In the genomic region with DNA sequence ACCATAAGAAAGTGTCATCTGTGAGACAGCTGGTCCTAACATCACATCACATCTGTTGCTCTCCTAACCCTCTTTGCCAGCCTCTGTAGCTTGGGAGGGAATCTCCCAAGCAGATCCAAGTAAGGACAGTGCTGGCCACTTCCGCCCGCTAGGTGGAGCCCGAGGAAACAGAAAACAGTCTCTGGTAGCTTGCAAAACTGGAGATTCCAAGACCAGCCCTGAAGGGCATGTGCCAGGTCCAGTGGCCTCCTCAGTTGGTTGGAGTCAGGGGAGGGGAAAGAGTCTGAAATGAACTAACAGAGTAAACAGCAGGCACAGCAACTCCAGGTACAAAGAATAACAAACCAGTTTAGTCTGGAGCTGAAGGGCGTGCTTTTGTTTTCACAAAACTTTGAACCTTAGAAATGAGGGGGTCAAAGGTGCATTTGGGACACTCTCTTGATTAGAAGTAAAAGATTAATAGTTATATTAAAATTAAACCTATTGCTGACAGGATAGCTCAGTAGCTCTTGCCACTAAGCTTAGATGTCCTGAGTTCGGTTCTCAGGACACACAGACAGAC, we compare ENCODE assay signal across 9 mouse cellular contexts. TPM values are rescaled to one million over a fixed set of nuclear protein-coding genes. Genes with fewer than 3 reads are reported as not detected.
DNase-seq lines count a peak whose midpoint lies in the region; ATAC-seq and TF ChIP-seq lines count a peak whose summit lies in the region.
"Had no signal": no experiment of that assay in that cellular context is flagged by ENCODE, and none has a peak within 500 bp of the region (broad histone marks: within the 10 kb centered on the region; RNA-seq: fewer than 3 reads in every experiment).

No protein-coding gene starts in this region.

- H3K4me1 ChIP-seq in forebrain, embryonic 11.5 days (replicated peaks; ENCODE audit: control insufficient read depth, insufficient read depth, low read length) = no peaks in the 10 kb centered on the region
- 0 out of 2 replicates have a peak, but pooled peaks cover 4% of the 10 kb centered on the region for H3K4me1 ChIP-seq in heart, embryonic 16.5 days (ENCODE audit: control insufficient read depth, insufficient read depth, low read length)
- H3K4me1 ChIP-seq in liver, embryonic 14.5 days (replicated peaks; ENCODE audit: control insufficient read depth in 2 of 2, insufficient read depth in 2 of 2, low read length in 1 of 2) = no peaks in the 10 kb centered on the region
- H3K4me1 ChIP-seq in neural tube, embryonic 13.5 days (replicated peaks) = no peaks in the 10 kb centered on the region

- ATAC-seq in forebrain, embryonic 11.5 days (replicated peaks; ENCODE audit: low FRiP score) = peak; percentile 75
- ATAC-seq in heart, embryonic 16.5 days (replicated peaks; ENCODE audit: extremely low read depth, insufficient read depth, low FRiP score) = peak; percentile 86
- peak; percentile 39; the same call in 1 of the 2 replicates for ATAC-seq in liver, embryonic 14.5 days (ENCODE audit: insufficient read depth)
- ATAC-seq in neural tube, embryonic 13.5 days (ENCODE audit: low read depth) = peak; percentile 74; the same call in 1 of the 2 replicates

- H3K4me2 ChIP-seq in forebrain, embryonic 11.5 days (ENCODE audit: low read depth, low read length, severe bottlenecking) = no peak overlapping the region
- no peak overlapping the region for H3K4me2 ChIP-seq in heart, embryonic 16.5 days (ENCODE audit: low read depth, low read length)
- no peak overlapping the region for H3K4me2 ChIP-seq in liver, embryonic 14.5 days (ENCODE audit: low read depth)
- no peak overlapping the region for H3K4me2 ChIP-seq in neural tube, embryonic 13.5 days

- H3K9me3 ChIP-seq in forebrain, embryonic 11.5 days (ENCODE audit: control insufficient read depth, low read length) = no peaks in the 10 kb centered on the region
- no peaks in the 10 kb centered on the region for H3K9me3 ChIP-seq in heart, embryonic 16.5 days (replicated peaks; ENCODE audit: control insufficient read depth, low read length)
- H3K9me3 ChIP-seq in liver, embryonic 14.5 days (ENCODE audit: control insufficient read depth, low read length) = no peaks in the 10 kb centered on the region
- H3K9me3 ChIP-seq in neural tube, embryonic 13.5 days = no peaks in the 10 kb centered on the region

- no peaks in the 10 kb centered on the region for H3K27me3 ChIP-seq in forebrain, embryonic 11.5 days (ENCODE audit: control insufficient read depth, insufficient read depth, low read length)
- H3K27me3 ChIP-seq in heart, embryonic 16.5 days (ENCODE audit: control insufficient read depth, insufficient read depth, low read length) = no peaks in the 10 kb centered on the region
- H3K27me3 ChIP-seq in liver, embryonic 14.5 days (ENCODE audit: control insufficient read depth, insufficient read depth, low read length) = no peaks in the 10 kb centered on the region
- H3K27me3 ChIP-seq in neural tube, embryonic 13.5 days = no peaks in the 10 kb centered on the region

- TF ChIP-seq EP300 in liver, embryonic 14.5 days (IDR thresholded peaks at IDR 0.05; ENCODE audit: low read depth) = no peak

- DNase-seq in CD8-positive naive resting alpha-beta T cell, adult 2 months (ENCODE audit: low read depth in 2 of 2, low spot score in 2 of 2) = peak; percentile 44 to 59
- DNase-seq in c-Kit-positive CD71-negative TER-119-negative erythroid progenitor cells, embryonic 14.5 days (ENCODE audit: low read depth) = peak; percentile 62
- DNase-seq in forebrain, embryonic 11.5 days (ENCODE audit: low spot score) = peak; percentile 86
- peak; percentile 91 for DNase-seq in kidney, postnatal 14 days
- peak; percentile 18 to 49 (median 24) for DNase-seq in liver, embryonic 14.5 days (ENCODE audit: low read depth in 3 of 3, low spot score in 3 of 3)
- peak; percentile 46 for DNase-seq in telencephalon, adult 2 months (ENCODE audit: low read depth, low spot score)

- H3K27ac ChIP-seq in forebrain, embryonic 11.5 days (ENCODE audit: low read depth, low read length) = no peak overlapping the region
- no peak overlapping the region for H3K27ac ChIP-seq in heart, embryonic 16.5 days (ENCODE audit: low read length)
- no peak overlapping the region for H3K27ac ChIP-seq in liver, embryonic 14.5 days
- no peak overlapping the region for H3K27ac ChIP-seq in neural tube, embryonic 13.5 days (replicated peaks)

- H3K36me3 ChIP-seq in forebrain, embryonic 11.5 days (ENCODE audit: control insufficient read depth, insufficient read depth, low read length) = no peaks in the 10 kb centered on the region
- no peaks in the 10 kb centered on the region for H3K36me3 ChIP-seq in heart, embryonic 16.5 days (ENCODE audit: control insufficient read depth, insufficient read depth)
- no peaks in the 10 kb centered on the region for H3K36me3 ChIP-seq in liver, embryonic 14.5 days (replicated peaks; ENCODE audit: control insufficient read depth, insufficient read depth, low read depth)
- no peaks in the 10 kb centered on the region for H3K36me3 ChIP-seq in neural tube, embryonic 13.5 days

- TF ChIP-seq CTCF in liver, embryonic 14.5 days (IDR thresholded peaks at IDR 0.05; ENCODE audit: low read depth) = peak; percentile 82

- H3K4me3 ChIP-seq in forebrain, embryonic 11.5 days (ENCODE audit: low read depth, low read length) = no peak overlapping the region
- H3K4me3 ChIP-seq in heart, embryonic 16.5 days (ENCODE audit: low read length) = no peak overlapping the region
- no peak overlapping the region for H3K4me3 ChIP-seq in liver, embryonic 14.5 days (ENCODE audit: insufficient read depth in 1 of 2, low read depth in 2 of 2, low read length in 2 of 2)
- no peak overlapping the region for H3K4me3 ChIP-seq in neural tube, embryonic 13.5 days
- H3K4me3 ChIP-seq: erythroblast, embryonic 14.5 days had no signal

- 48% methylated on average over 5 of the region's 5 CpGs for WGBS in forebrain, embryonic 11.5 days
- WGBS in heart, embryonic 16.5 days = 40% methylated on average over 5 of the region's 5 CpGs
- 37% methylated on average over 5 of the region's 5 CpGs for WGBS in liver, embryonic 14.5 days (ENCODE audit: insufficient replicate concordance)
- 44% methylated on average over 5 of the region's 5 CpGs for WGBS in neural tube, embryonic 13.5 days

- H3K9ac ChIP-seq in forebrain, embryonic 11.5 days (ENCODE audit: low read length) = no peak overlapping the region
- H3K9ac ChIP-seq in heart, embryonic 16.5 days (ENCODE audit: low read length) = no peak overlapping the region
- no peak overlapping the region for H3K9ac ChIP-seq in liver, embryonic 14.5 days (replicated peaks)
- H3K9ac ChIP-seq in neural tube, embryonic 13.5 days = no peak overlapping the region

RNA-seq across cellular contexts. Expression of a gene that starts 14.2 kb away (rescaled TPM):
- 50.1 and 51.4 TPM in 2 replicates for polyA plus RNA-seq in forebrain, embryonic 11.5 days (2014; fragmentation: Nextera tagmentation; extraction: Ambion mirVana)
- 86.8 and 111 TPM in 2 replicates for polyA plus RNA-seq in heart, embryonic 16.5 days (2015; fragmentation: Nextera tagmentation; extraction: Ambion mirVana)
- polyA plus RNA-seq in liver, embryonic 14.5 days (2012; rRNA removed) = 8.6 and 12.0 TPM in 2 replicates
- polyA plus RNA-seq in liver, embryonic 14.5 days (2014; fragmentation: Nextera tagmentation; extraction: Ambion mirVana) = 35.6 and 36.4 TPM in 2 replicates
- 41.9 and 43.9 TPM in 2 replicates for polyA plus RNA-seq in neural tube, embryonic 13.5 days (2015; fragmentation: Nextera tagmentation; extraction: Ambion mirVana)

Comparison
In these comparisons a context has a peak if more than half of its experiments do, and no peak if none do; other contexts are left out.
1. DNase-seq: peak in every context shown above with its lines; median percentile 91 in kidney, postnatal 14 days; 86 in forebrain, embryonic 11.5 days; 62 in c-Kit-positive CD71-negative TER-119-negative erythroid progenitor cells, embryonic 14.5 days; 52 in CD8-positive naive resting alpha-beta T cell, adult 2 months; 46 in telencephalon, adult 2 months; 24 in liver, embryonic 14.5 days.